Mouse (Mus musculus) heart, postnatal 36 days (tissue): Measurements from ENCODE around the gene Fam169b. TPM values are rescaled to one million over a fixed set of nuclear protein-coding genes. Genes with fewer than 3 reads are reported as not detected.
A peak's percentile ranks its signal among the peaks of the same experiment; 100 is the strongest.

ENCODE experiments used
- DNase-seq, 2 experiments: peaks; one replicate each; pipeline ENCODE4 v3.0.0; 2021 to 2022
- intact Hi-C: fragments of 180-260 bp; cut with DNase I; formaldehyde crosslinking; loops from one replicate; pipeline ENCODE4 v1.15.1; 2025
- total RNA-seq, 2 experiments: library from RNA; stranded (reverse); gene quantifications; 2 replicates each; pipeline ENCODE4 v1.2.3; 2021

Fam169b gene
- total RNA-seq, 2 experiments from 2014 or later: 0.14 TPM; not detected in 1

- DNase-seq: no peak
- intact Hi-C loops: no loop called here
Measured at GRCm38 (mm10) chr7:68312395-68312794, 38.8 kb downstream of the Fam169b start.

- no peak for DNase-seq
- intact Hi-C loops: no loop called here
Measured at GRCm38 (mm10) chr7:68313038-68313782, 39.6 kb downstream of the Fam169b start.

- DNase-seq: no peak
- intact Hi-C loops: no loop called here
Measured at GRCm38 (mm10) chr7:68314286-68314685, 40.6 kb downstream of the Fam169b start.

GRCm38 (mm10) chr7:68315068-68315467, 41.4 kb downstream of the Fam169b start:
- DNase-seq: no peak
- intact Hi-C loops: no loop called here

GRCm38 (mm10) chr7:68318006-68318788, 44.6 kb downstream of the Fam169b start:
- no peak for DNase-seq

GRCm38 (mm10) chr7:68318979-68319378, 45.3 kb downstream of the Fam169b start:
- intact Hi-C loops: no loop called here
- no peak for DNase-seq

More at GRCm38 (mm10) chr7:68318006-68318788, 44.6 kb downstream of the Fam169b start:
- intact Hi-C loops: no loop called here

GRCm38 (mm10) chr7:68320078-68320810, 46.6 kb downstream of the Fam169b start:
- intact Hi-C loops: no loop called here
- peak; percentile 15 to 49 for DNase-seq

GRCm38 (mm10) chr7:68323051-68323450, 49.4 kb downstream of the Fam169b start:
- DNase-seq: no peak
- intact Hi-C loops: no loop called here

GRCm38 (mm10) chr7:68326190-68326722, 52.6 kb downstream of the Fam169b start:
- intact Hi-C loops: no loop called here
- no peak for DNase-seq

GRCm38 (mm10) chr7:68329000-68329399, 55.4 kb downstream of the Fam169b start:
- no peak for DNase-seq
- intact Hi-C loops: no loop called here

- intact Hi-C loops: no loop called here
- no peak for DNase-seq
Measured at GRCm38 (mm10) chr7:68332799-68333198, 59.2 kb downstream of the Fam169b start.

- intact Hi-C loops: no loop called here
- DNase-seq: no peak
Measured at GRCm38 (mm10) chr7:68337080-68337781, 63.6 kb downstream of the Fam169b start.

- DNase-seq: no peak
- intact Hi-C loops: no loop called here
Measured at GRCm38 (mm10) chr7:68338680-68339079, 65.0 kb downstream of the Fam169b start.

- no peak for DNase-seq
- intact Hi-C loops: no loop called here
Measured at GRCm38 (mm10) chr7:68344561-68344960, 70.9 kb downstream of the Fam169b start.

GRCm38 (mm10) chr7:68345963-68346362, 72.3 kb downstream of the Fam169b start:
- intact Hi-C loops: no loop called here
- DNase-seq: no peak

GRCm38 (mm10) chr7:68355325-68356076, 81.9 kb downstream of the Fam169b start:
- intact Hi-C loops: loop anchor here (2.0 to 5.0 kb wide), 2 partner anchors 53 to 553 kb away; no protein-coding TSS in a partner anchor
- DNase-seq: no peak

GRCm38 (mm10) chr7:68357407-68357806, 83.8 kb downstream of the Fam169b start:
- intact Hi-C loops: loop anchor here (1.0 to 5.0 kb wide), 3 partner anchors 55 to 569 kb away; no protein-coding TSS in a partner anchor
- peak; percentile 49 to 62 for DNase-seq

- no peak for DNase-seq
- intact Hi-C loops: no loop called here
Measured at GRCm38 (mm10) chr7:68362609-68363008, 89.0 kb downstream of the Fam169b start.

- peak; percentile 24 to 55 for DNase-seq
- intact Hi-C loops: no loop called here
Measured at GRCm38 (mm10) chr7:68365711-68366110, 92.1 kb downstream of the Fam169b start.
